Mouse (Mus musculus): ENCODE measurements at regions not wholly inside any gene's neighbourhood (a gene's known extent, or its start where the extent isn't known, plus 50 kb on each side); places are given as distances from the start of the nearest gene placed in this dataset.

DNA sequence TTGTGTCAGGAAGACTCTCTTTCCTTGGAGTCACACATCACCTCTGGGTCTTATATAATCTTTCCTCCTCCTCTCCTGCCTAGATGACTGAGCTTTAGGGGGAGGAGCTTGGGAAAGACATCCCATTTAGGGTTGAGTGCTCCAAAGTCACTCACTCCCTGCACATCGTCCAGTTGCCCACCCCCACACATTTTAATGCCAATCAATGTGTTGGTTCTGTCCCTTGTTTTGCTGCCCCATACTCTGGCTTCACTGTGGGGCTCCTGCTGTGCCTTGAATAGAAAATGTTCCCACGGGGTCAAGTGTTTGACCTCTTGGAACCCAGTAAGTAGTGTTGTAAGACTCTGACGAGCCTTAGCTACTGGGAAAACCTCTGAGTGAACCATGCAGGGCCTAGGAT is 58.8 kb upstream of the Gm21915 start:
- Histone ChIP-seq H3K4me2 (ENCODE audit: insufficient read depth, low read depth, poor library complexity, severe bottlenecking) (no peak overlapping the region), H3K27me3 (replicated peaks) (no peaks in the 10 kb centered on the region), H3K9me3 (replicated peaks; ENCODE audit: low read length) (peaks cover 20% of the 10 kb centered on the region), H3K27ac (ENCODE audit: insufficient read depth, low read depth) (no peak overlapping the region), H3K9ac (ENCODE audit: insufficient read depth, low read depth) (no peak overlapping the region), H3K36me3 (replicated peaks in 1 of 2; ENCODE audit: control insufficient read depth in 1 of 2, insufficient read depth in 1 of 2, low read length in 1 of 2) (no peaks in the 10 kb centered on the region), H3K79me2 (replicated peaks; ENCODE audit: control insufficient read depth, extremely low read depth, insufficient read depth, poor library complexity, severe bottlenecking) (no peaks in the 10 kb centered on the region), H3K4me1 (ENCODE audit: control insufficient read depth in 1 of 2, insufficient read depth in 2 of 2) (peaks cover 0 to 33% of the 10 kb centered on the region in 2 experiments; a peak in 3 of 4 replicates), H3K4me3 (replicated peaks in 1 of 3; ENCODE audit: low read depth in 2 of 3, low read length in 2 of 3, poor library complexity in 1 of 3) (no peak overlapping the region)
- dilution Hi-C loops (cut with MboI; ENCODE audit: extremely low pct_ligation_motif_present, extremely low pct_unique_long_range_greater_than_20kb, low sequenced_read_pairs), result no loop called here
- TF ChIP-seq JUND (conservative IDR thresholded peaks at IDR 0.05; ENCODE audit: low read depth, low read length), result no peak
- TF ChIP-seq HCFC1 (IDR thresholded peaks at IDR 0.05; ENCODE audit: low read depth, low read length), result no peak
- TF ChIP-seq USF1 (IDR thresholded peaks at IDR 0.05; ENCODE audit: low read depth, low read length), result no peak
- no peak for TF ChIP-seq PAX5 (IDR thresholded peaks at IDR 0.05; ENCODE audit: low read length)
- no peak for TF ChIP-seq MYC (IDR thresholded peaks at IDR 0.05; ENCODE audit: low read depth, low read length)
- TF ChIP-seq POLR2AphosphoS2 (IDR thresholded peaks at IDR 0.05; ENCODE audit: low read depth, low read length), result no peak
- no peak for TF ChIP-seq KAT2A (IDR thresholded peaks at IDR 0.05; ENCODE audit: insufficient replicate concordance, low read length)
- TF ChIP-seq CTCF (conservative IDR thresholded peaks at IDR 0.05 in 1 of 2, IDR thresholded peaks at IDR 0.05 in 1 of 2; ENCODE audit: low read depth in 2 of 2, low read length in 2 of 2), result no peak
- no peak for TF ChIP-seq TBP (conservative IDR thresholded peaks at IDR 0.05; ENCODE audit: low read depth, low read length)
- TF ChIP-seq CHD2 (IDR thresholded peaks at IDR 0.05; ENCODE audit: low read length), result no peak
- TF ChIP-seq MAFK (IDR thresholded peaks at IDR 0.05; ENCODE audit: insufficient replicate concordance, low read length), result no peak
- no peak for TF ChIP-seq IRF4 (IDR thresholded peaks at IDR 0.05; ENCODE audit: low read depth, low read length)
- no peak for TF ChIP-seq RAD21 (IDR thresholded peaks at IDR 0.05; ENCODE audit: low read depth, low read length)
- in situ Hi-C loops (cut with MboI; ENCODE audit: low pct_ligation_motif_present, low pct_unique_long_range_greater_than_20kb, low sequenced_read_pairs), result no loop called here
- DNase-seq (ENCODE audit: extremely low read depth), result no peak

DNA sequence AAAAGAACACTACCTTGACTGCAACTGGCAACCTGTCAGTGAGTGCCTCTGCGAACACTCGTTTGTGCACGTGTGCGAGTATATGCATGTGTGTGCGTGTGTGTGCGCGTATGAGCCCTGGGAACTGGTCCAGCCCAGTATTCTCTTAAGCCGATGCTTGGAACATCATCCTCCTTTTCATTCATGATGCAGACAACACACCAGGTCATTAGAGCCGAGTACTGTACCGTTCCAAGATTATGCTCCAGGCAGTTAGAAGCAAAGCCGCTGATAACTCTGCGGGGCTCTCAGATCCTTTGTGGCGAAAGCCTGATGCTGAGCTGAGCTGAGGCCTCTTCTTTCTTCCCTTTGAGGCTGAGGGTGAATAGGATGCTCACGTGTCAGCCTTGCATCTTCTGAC is 61.8 kb upstream of the Gm21915 start:
- no peak overlapping the region for H3K4me2 ChIP-seq (ENCODE audit: insufficient read depth, low read depth, poor library complexity, severe bottlenecking)
- no peak for DNase-seq (ENCODE audit: extremely low read depth)
- H3K9me3 ChIP-seq (replicated peaks; ENCODE audit: low read length), result peaks cover 20% of the 10 kb centered on the region
- no peaks in the 10 kb centered on the region for H3K27me3 ChIP-seq (replicated peaks)
- peaks cover 0 to 17% of the 10 kb centered on the region in 2 experiments; a peak in 2 of 4 replicates for H3K4me1 ChIP-seq (ENCODE audit: control insufficient read depth in 1 of 2, insufficient read depth in 2 of 2)
- H3K4me3 ChIP-seq (replicated peaks in 1 of 3; ENCODE audit: low read depth in 2 of 3, low read length in 2 of 3, poor library complexity in 1 of 3), result no peak overlapping the region
- dilution Hi-C loops (cut with MboI; ENCODE audit: extremely low pct_ligation_motif_present, extremely low pct_unique_long_range_greater_than_20kb, low sequenced_read_pairs) (no loop called here), in situ Hi-C loops (cut with MboI; ENCODE audit: low pct_ligation_motif_present, low pct_unique_long_range_greater_than_20kb, low sequenced_read_pairs) (no loop called here)
- no peak overlapping the region for H3K27ac ChIP-seq (ENCODE audit: insufficient read depth, low read depth)
- no peaks in the 10 kb centered on the region for H3K79me2 ChIP-seq (replicated peaks; ENCODE audit: control insufficient read depth, extremely low read depth, insufficient read depth, poor library complexity, severe bottlenecking)
- no peak overlapping the region for H3K9ac ChIP-seq (ENCODE audit: insufficient read depth, low read depth)
- TF ChIP-seq MYC (IDR thresholded peaks at IDR 0.05; ENCODE audit: low read depth, low read length), result no peak
- no peaks in the 10 kb centered on the region for H3K36me3 ChIP-seq (replicated peaks in 1 of 2; ENCODE audit: control insufficient read depth in 1 of 2, insufficient read depth in 1 of 2, low read length in 1 of 2)

DNA sequence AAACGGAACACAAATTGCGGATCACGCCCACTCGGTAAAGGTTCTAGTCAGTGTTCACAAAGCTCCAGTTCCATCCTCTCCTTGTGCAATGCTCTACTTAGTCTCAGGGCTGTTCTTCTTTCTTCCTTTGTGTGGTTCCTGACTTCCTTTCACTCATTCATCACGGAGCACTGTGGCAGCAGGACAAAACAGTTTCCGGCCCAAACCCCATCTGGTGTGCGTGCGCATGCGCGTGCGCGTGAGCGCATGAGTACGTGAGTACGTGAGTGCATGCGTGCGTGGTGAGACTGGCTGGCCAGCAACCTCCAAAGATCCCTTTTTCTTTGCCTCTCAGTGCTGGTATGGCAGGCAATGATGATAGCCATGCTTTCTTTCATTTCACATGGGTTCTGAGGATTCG is 62.5 kb upstream of the Gm21915 start:
- dilution Hi-C loops (cut with MboI; ENCODE audit: extremely low pct_ligation_motif_present, extremely low pct_unique_long_range_greater_than_20kb, low sequenced_read_pairs), result no loop called here
- Histone ChIP-seq H3K4me1 (ENCODE audit: control insufficient read depth in 1 of 2, insufficient read depth in 2 of 2) (peaks cover 0 to 12% of the 10 kb centered on the region in 2 experiments; a peak in 2 of 4 replicates), H3K27me3 (replicated peaks) (no peaks in the 10 kb centered on the region), H3K9me3 (replicated peaks; ENCODE audit: low read length) (peaks cover 14% of the 10 kb centered on the region), H3K79me2 (replicated peaks; ENCODE audit: control insufficient read depth, extremely low read depth, insufficient read depth, poor library complexity, severe bottlenecking) (no peaks in the 10 kb centered on the region), H3K4me2 (ENCODE audit: insufficient read depth, low read depth, poor library complexity, severe bottlenecking) (no peak overlapping the region), H3K4me3 (replicated peaks in 1 of 3; ENCODE audit: low read depth in 2 of 3, low read length in 2 of 3, poor library complexity in 1 of 3) (no peak overlapping the region), H3K9ac (ENCODE audit: insufficient read depth, low read depth) (no peak overlapping the region), H3K27ac (ENCODE audit: insufficient read depth, low read depth) (no peak overlapping the region), H3K36me3 (replicated peaks in 1 of 2; ENCODE audit: control insufficient read depth in 1 of 2, insufficient read depth in 1 of 2, low read length in 1 of 2) (no peaks in the 10 kb centered on the region)
- no peak for DNase-seq (ENCODE audit: extremely low read depth)
- TF ChIP-seq IRF4 (IDR thresholded peaks at IDR 0.05; ENCODE audit: low read depth, low read length) (no peak), ZMIZ1 (IDR thresholded peaks at IDR 0.05; ENCODE audit: low read depth, low read length) (no peak), ZC3H11A (IDR thresholded peaks at IDR 0.05; ENCODE audit: low read depth, low read length) (no peak), MEF2A (IDR thresholded peaks at IDR 0.05; ENCODE audit: borderline replicate concordance, low read depth, low read length) (no peak), TBP (conservative IDR thresholded peaks at IDR 0.05; ENCODE audit: low read depth, low read length) (no peak)
- in situ Hi-C loops (cut with MboI; ENCODE audit: low pct_ligation_motif_present, low pct_unique_long_range_greater_than_20kb, low sequenced_read_pairs), result no loop called here
